Mouse (Mus musculus): ENCODE measurements around the gene Hk1. TPM values are rescaled to one million over a fixed set of nuclear protein-coding genes. Genes with fewer than 3 reads are reported as not detected.
A peak's percentile ranks its signal among the peaks of the same experiment; 100 is the strongest.

The Hk1 gene
- polyA plus RNA-seq, 1 experiment from 2014 or later: 97.0 TPM

DNA sequence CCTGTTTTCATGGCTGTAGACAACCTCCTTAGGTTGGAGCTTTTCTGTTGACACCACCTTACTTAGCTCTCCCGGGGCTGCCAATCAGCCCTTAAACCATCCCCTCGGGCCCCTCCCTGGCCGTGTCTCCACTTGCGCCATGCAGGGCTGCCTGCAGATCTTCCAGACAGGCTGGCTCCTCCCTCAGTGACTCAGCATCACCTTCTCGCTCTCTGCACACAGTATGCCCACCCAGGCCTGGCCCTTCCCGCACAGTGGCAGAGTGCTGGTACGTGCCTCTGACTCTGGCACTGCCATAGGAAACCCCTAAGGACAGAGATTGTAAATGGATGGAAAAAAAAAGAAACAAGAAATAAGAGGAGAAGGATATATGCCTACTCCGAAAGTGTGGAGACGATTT, 96.9 kb downstream of the Hk1 start:
- H3K4me3 ChIP-seq (ENCODE audit: low read depth, low read length): no peak overlapping the region
- H3K27ac ChIP-seq (ENCODE audit: low read depth, low read length): no peak overlapping the region
- H3K36me3 ChIP-seq (ENCODE audit: control insufficient read depth, insufficient read depth, low read length): peaks cover 46% of the 10 kb centered on the region
- H3K4me1 ChIP-seq (ENCODE audit: control insufficient read depth, insufficient read depth, low read length): 0 out of 2 replicates have a peak, but pooled peaks cover 2% of the 10 kb centered on the region
- H3K9me3 ChIP-seq (replicated peaks; ENCODE audit: control insufficient read depth, low read length): no peaks in the 10 kb centered on the region
- ATAC-seq (replicated peaks; ENCODE audit: insufficient number of reproducible peaks, low FRiP score, low TSS enrichment): peak; percentile 58; the same call in 1 of the 2 replicates
- no peaks in the 10 kb centered on the region for H3K27me3 ChIP-seq (ENCODE audit: control insufficient read depth, insufficient read depth, low read length)
- H3K4me2 ChIP-seq: no peak overlapping the region
- no peak overlapping the region for H3K9ac ChIP-seq (ENCODE audit: low read depth, low read length)
- WGBS (ENCODE audit: insufficient replicate concordance): 43% methylated on average over 9 of the region's 9 CpGs

- Histone ChIP-seq H3K36me3 (ENCODE audit: control insufficient read depth, insufficient read depth, low read length) (peaks cover 43% of the 10 kb centered on the region), H3K4me1 (ENCODE audit: control insufficient read depth, insufficient read depth, low read length) (no peaks in the 10 kb centered on the region), H3K27me3 (ENCODE audit: control insufficient read depth, insufficient read depth, low read length) (no peaks in the 10 kb centered on the region), H3K27ac (ENCODE audit: low read depth, low read length) (no peak overlapping the region), H3K9me3 (replicated peaks; ENCODE audit: control insufficient read depth, low read length) (no peaks in the 10 kb centered on the region), H3K4me2 (no peak overlapping the region), H3K4me3 (ENCODE audit: low read depth, low read length) (no peak overlapping the region), H3K9ac (ENCODE audit: low read depth, low read length) (no peak overlapping the region)
- 82% methylated on average over 4 of the region's 4 CpGs for WGBS (ENCODE audit: insufficient replicate concordance)
- ATAC-seq (replicated peaks; ENCODE audit: insufficient number of reproducible peaks, low FRiP score, low TSS enrichment): no peak
Observed at GRCm38 (mm10) chr10:62279671-62280070, 100.0 kb downstream of the Hk1 start.

DNA sequence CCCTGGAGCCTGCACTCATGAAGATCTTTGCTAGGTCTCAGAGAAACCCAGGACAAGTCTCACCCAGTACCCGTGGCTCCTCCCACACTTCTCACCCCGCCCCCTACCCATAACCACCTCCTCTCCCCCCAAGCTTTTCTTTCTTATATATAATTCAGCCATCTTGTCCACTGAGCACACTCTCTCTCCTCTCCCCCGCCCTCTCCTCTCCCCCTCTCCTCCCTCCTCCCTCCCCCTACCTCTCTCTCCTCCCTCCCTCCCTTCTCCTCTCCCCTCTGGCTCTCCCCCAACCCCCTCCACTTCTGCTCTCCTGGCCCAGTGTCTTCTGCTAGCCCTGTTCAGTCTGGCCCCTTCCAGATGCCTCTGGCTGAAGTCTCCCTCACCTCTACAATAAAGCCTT, 100.6 kb downstream of the Hk1 start:
- Histone ChIP-seq H3K27me3 (ENCODE audit: control insufficient read depth, insufficient read depth, low read length) (no peaks in the 10 kb centered on the region), H3K27ac (ENCODE audit: low read depth, low read length) (no peak overlapping the region), H3K9me3 (replicated peaks; ENCODE audit: control insufficient read depth, low read length) (no peaks in the 10 kb centered on the region), H3K9ac (ENCODE audit: low read depth, low read length) (no peak overlapping the region), H3K4me3 (ENCODE audit: low read depth, low read length) (no peak overlapping the region), H3K4me2 (no peak overlapping the region), H3K36me3 (ENCODE audit: control insufficient read depth, insufficient read depth, low read length) (peaks cover 47% of the 10 kb centered on the region), H3K4me1 (ENCODE audit: control insufficient read depth, insufficient read depth, low read length) (no peaks in the 10 kb centered on the region)
- ATAC-seq (replicated peaks; ENCODE audit: insufficient number of reproducible peaks, low FRiP score, low TSS enrichment): no peak
- WGBS (ENCODE audit: insufficient replicate concordance): 77% methylated on average over 3 of the region's 3 CpGs

- 94% methylated on average over 17 of the region's 19 CpGs for WGBS (ENCODE audit: insufficient replicate concordance)
- Histone ChIP-seq H3K4me1 (ENCODE audit: control insufficient read depth, insufficient read depth, low read length) (no peaks in the 10 kb centered on the region), H3K36me3 (ENCODE audit: control insufficient read depth, insufficient read depth, low read length) (peaks cover 47% of the 10 kb centered on the region), H3K9me3 (replicated peaks; ENCODE audit: control insufficient read depth, low read length) (no peaks in the 10 kb centered on the region), H3K4me3 (ENCODE audit: low read depth, low read length) (no peak overlapping the region), H3K9ac (ENCODE audit: low read depth, low read length) (no peak overlapping the region), H3K4me2 (no peak overlapping the region), H3K27me3 (ENCODE audit: control insufficient read depth, insufficient read depth, low read length) (no peaks in the 10 kb centered on the region), H3K27ac (ENCODE audit: low read depth, low read length) (no peak overlapping the region)
- no peak for ATAC-seq (replicated peaks; ENCODE audit: insufficient number of reproducible peaks, low FRiP score, low TSS enrichment)
Observed at GRCm38 (mm10) chr10:62277499-62278293, 102.0 kb downstream of the Hk1 start.

GRCm38 (mm10) chr10:62275235-62275634, 104.5 kb downstream of the Hk1 start:
- Histone ChIP-seq H3K9ac (ENCODE audit: low read depth, low read length) (no peak overlapping the region), H3K27me3 (ENCODE audit: control insufficient read depth, insufficient read depth, low read length) (no peaks in the 10 kb centered on the region), H3K9me3 (replicated peaks; ENCODE audit: control insufficient read depth, low read length) (no peaks in the 10 kb centered on the region), H3K4me3 (ENCODE audit: low read depth, low read length) (no peak overlapping the region), H3K4me2 (no peak overlapping the region), H3K27ac (ENCODE audit: low read depth, low read length) (no peak overlapping the region), H3K36me3 (ENCODE audit: control insufficient read depth, insufficient read depth, low read length) (peaks cover 35% of the 10 kb centered on the region), H3K4me1 (ENCODE audit: control insufficient read depth, insufficient read depth, low read length) (no peaks in the 10 kb centered on the region)
- WGBS (ENCODE audit: insufficient replicate concordance): 42% methylated on average over 4 of the region's 4 CpGs
- ATAC-seq (replicated peaks; ENCODE audit: insufficient number of reproducible peaks, low FRiP score, low TSS enrichment): no peak

GRCm38 (mm10) chr10:62269278-62269677, 110.4 kb downstream of the Hk1 start:
- Histone ChIP-seq H3K4me1 (ENCODE audit: control insufficient read depth, insufficient read depth, low read length) (peaks cover 4% of the 10 kb centered on the region; the same call in 1 of the 2 replicates), H3K9ac (ENCODE audit: low read depth, low read length) (no peak overlapping the region), H3K27me3 (ENCODE audit: control insufficient read depth, insufficient read depth, low read length) (no peaks in the 10 kb centered on the region), H3K4me3 (ENCODE audit: low read depth, low read length) (no peak overlapping the region), H3K9me3 (replicated peaks; ENCODE audit: control insufficient read depth, low read length) (no peaks in the 10 kb centered on the region), H3K36me3 (ENCODE audit: control insufficient read depth, insufficient read depth, low read length) (peaks cover 24% of the 10 kb centered on the region), H3K27ac (ENCODE audit: low read depth, low read length) (no peak overlapping the region), H3K4me2 (no peak overlapping the region)
- ATAC-seq (replicated peaks; ENCODE audit: insufficient number of reproducible peaks, low FRiP score, low TSS enrichment): peak; percentile 65
- 50% methylated on average over 16 of the region's 16 CpGs for WGBS (ENCODE audit: insufficient replicate concordance)

DNA sequence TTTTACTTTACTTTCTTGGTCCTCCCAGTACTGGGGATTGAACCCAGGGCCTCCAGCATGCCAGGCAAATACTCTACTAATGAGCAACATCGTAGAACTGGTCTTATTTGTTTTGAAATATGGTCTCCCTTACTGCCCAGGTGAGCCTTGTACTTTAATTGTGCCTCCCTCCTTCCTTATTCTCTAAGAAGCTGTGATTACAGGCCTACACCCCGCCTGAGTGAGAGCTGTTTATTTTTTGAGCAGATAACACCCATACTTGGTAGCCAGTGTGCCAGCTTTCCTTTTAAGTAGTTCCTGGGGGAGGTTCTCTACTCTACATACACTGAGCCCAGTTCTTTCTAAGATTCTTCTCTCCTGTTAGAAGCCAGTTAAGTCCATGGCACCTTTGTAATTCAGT, 115.4 kb downstream of the Hk1 start:
- no peak overlapping the region for H3K4me3 ChIP-seq (ENCODE audit: low read depth, low read length)
- H3K4me2 ChIP-seq: no peak overlapping the region
- 37% methylated on average over 2 of the region's 2 CpGs for WGBS (ENCODE audit: insufficient replicate concordance)
- no peak overlapping the region for H3K27ac ChIP-seq (ENCODE audit: low read depth, low read length)
- H3K36me3 ChIP-seq (ENCODE audit: control insufficient read depth, insufficient read depth, low read length): peaks cover 1% of the 10 kb centered on the region; the same call in 1 of the 2 replicates
- no peaks in the 10 kb centered on the region; the same call in 1 of the 2 replicates for H3K4me1 ChIP-seq (ENCODE audit: control insufficient read depth, insufficient read depth, low read length)
- H3K9ac ChIP-seq (ENCODE audit: low read depth, low read length): no peak overlapping the region
- no peak for ATAC-seq (replicated peaks; ENCODE audit: insufficient number of reproducible peaks, low FRiP score, low TSS enrichment)
- H3K27me3 ChIP-seq (ENCODE audit: control insufficient read depth, insufficient read depth, low read length): no peaks in the 10 kb centered on the region
- H3K9me3 ChIP-seq (replicated peaks; ENCODE audit: control insufficient read depth, low read length): no peaks in the 10 kb centered on the region

- H3K4me2 ChIP-seq: peak overlapping the region; percentile 2; the same call in 1 of the 2 replicates
- H3K9me3 ChIP-seq (replicated peaks; ENCODE audit: control insufficient read depth, low read length): no peaks in the 10 kb centered on the region
- no peak overlapping the region for H3K4me3 ChIP-seq (ENCODE audit: low read depth, low read length)
- H3K27me3 ChIP-seq (ENCODE audit: control insufficient read depth, insufficient read depth, low read length): no peaks in the 10 kb centered on the region
- WGBS (ENCODE audit: insufficient replicate concordance): 12% methylated on average over 18 of the region's 18 CpGs
- H3K4me1 ChIP-seq (ENCODE audit: control insufficient read depth, insufficient read depth, low read length): no peaks in the 10 kb centered on the region
- no peaks in the 10 kb centered on the region for H3K36me3 ChIP-seq (ENCODE audit: control insufficient read depth, insufficient read depth, low read length)
- peak; percentile 36; the same call in 1 of the 2 replicates for ATAC-seq (replicated peaks; ENCODE audit: insufficient number of reproducible peaks, low FRiP score, low TSS enrichment)
- no peak overlapping the region for H3K9ac ChIP-seq (ENCODE audit: low read depth, low read length)
- H3K27ac ChIP-seq (ENCODE audit: low read depth, low read length): no peak overlapping the region
Observed at GRCm38 (mm10) chr10:62261115-62261886, 118.4 kb downstream of the Hk1 start.

All from heart, embryonic 11.5 days (tissue).